Mouse (Mus musculus): ENCODE measurements at regions not wholly inside any gene's neighbourhood (a gene's known extent, or its start where the extent isn't known, plus 50 kb on each side); places are given as distances from the start of the nearest gene placed in this dataset.

GRCm38 (mm10) chr3:117440294-117440693 is 79.6 kb upstream of the Plppr4 start:
- H3K27me3 ChIP-seq: no peaks in the 10 kb centered on the region
- no peak for ATAC-seq (replicated peaks; ENCODE audit: low FRiP score)
- no peak overlapping the region for H3K27ac ChIP-seq
- 40% methylated on average over 4 of the region's 4 CpGs for WGBS
- H3K9me3 ChIP-seq (replicated peaks): no peaks in the 10 kb centered on the region
- H3K4me1 ChIP-seq: no peaks in the 10 kb centered on the region
- H3K4me2 ChIP-seq: no peak overlapping the region
- H3K9ac ChIP-seq: no peak overlapping the region
- no peak overlapping the region for H3K4me3 ChIP-seq (replicated peaks)
- no peaks in the 10 kb centered on the region for H3K36me3 ChIP-seq

- Histone ChIP-seq H3K9ac (no peak overlapping the region), H3K36me3 (no peaks in the 10 kb centered on the region), H3K4me2 (no peak overlapping the region), H3K27me3 (no peaks in the 10 kb centered on the region), H3K4me3 (replicated peaks) (no peak overlapping the region), H3K4me1 (no peaks in the 10 kb centered on the region), H3K9me3 (replicated peaks) (no peaks in the 10 kb centered on the region), H3K27ac (no peak overlapping the region)
- ATAC-seq (replicated peaks; ENCODE audit: low FRiP score): peak; percentile 66; the same call in 1 of the 2 replicates
- 18% methylated on average over 11 of the region's 11 CpGs for WGBS
Measured at GRCm38 (mm10) chr3:117438473-117439114, 77.9 kb upstream of the Plppr4 start.

GRCm38 (mm10) chr3:117424526-117424925 is 63.9 kb upstream of the Plppr4 start:
- ATAC-seq (replicated peaks; ENCODE audit: low FRiP score): no peak

GRCm38 (mm10) chr3:117412896-117413747 is 52.4 kb upstream of the Plppr4 start:
- H3K4me2 ChIP-seq: no peak overlapping the region
- H3K27me3 ChIP-seq: no peaks in the 10 kb centered on the region
- H3K27ac ChIP-seq: no peak overlapping the region
- H3K36me3 ChIP-seq: no peaks in the 10 kb centered on the region
- no peak overlapping the region for H3K4me3 ChIP-seq (replicated peaks)
- no peak overlapping the region for H3K9ac ChIP-seq
- no peaks in the 10 kb centered on the region for H3K4me1 ChIP-seq
- no peaks in the 10 kb centered on the region for H3K9me3 ChIP-seq (replicated peaks)
- no peak for ATAC-seq (replicated peaks; ENCODE audit: low FRiP score)
- 78% methylated on average over 4 of the region's 4 CpGs for WGBS

More at GRCm38 (mm10) chr3:117424526-117424925, 63.9 kb upstream of the Plppr4 start:
- H3K36me3 ChIP-seq: no peaks in the 10 kb centered on the region
- no peaks in the 10 kb centered on the region for H3K9me3 ChIP-seq (replicated peaks)
- H3K4me1 ChIP-seq: no peaks in the 10 kb centered on the region
- no peak overlapping the region for H3K4me2 ChIP-seq
- H3K4me3 ChIP-seq (replicated peaks): no peak overlapping the region
- no peak overlapping the region for H3K27ac ChIP-seq
- H3K27me3 ChIP-seq: no peaks in the 10 kb centered on the region
- H3K9ac ChIP-seq: no peak overlapping the region
- WGBS: 68% methylated on average over 1 of the region's 1 CpGs
